Mouse (Mus musculus) WW6 (cell line): ENCODE measurements at regions not wholly inside any gene's neighbourhood (a gene's known extent, or its start where the extent isn't known, plus 50 kb on each side); places are given as distances from the start of the nearest gene placed in this dataset.

Source experiments
- DNase-seq: peaks from one replicate; pipeline ENCODE4 v3.0.0-alpha.2; 2013; ENCODE audit warnings: low read depth, low spot score

DNA sequence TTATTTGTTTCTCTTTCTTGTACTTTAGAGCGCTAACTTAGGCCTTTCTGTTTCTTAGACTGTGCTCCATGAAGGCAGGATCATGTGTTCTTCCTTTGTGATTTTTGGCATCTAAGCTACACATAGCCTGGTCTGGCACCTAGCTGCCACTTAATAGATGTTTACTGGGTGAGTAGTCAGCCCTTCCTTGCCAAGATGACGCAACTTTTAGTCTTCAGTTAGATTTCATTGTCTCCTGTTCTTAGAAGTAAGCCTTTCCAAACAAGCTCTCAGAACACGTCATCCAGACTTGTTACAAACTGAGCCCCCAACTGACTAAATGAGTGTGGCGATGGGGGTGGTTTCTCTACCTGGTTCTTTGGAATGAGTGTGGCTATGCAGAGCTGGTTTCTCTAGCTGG is 85.4 kb upstream of the Rapgef5 start:
- no peak for DNase-seq

DNA sequence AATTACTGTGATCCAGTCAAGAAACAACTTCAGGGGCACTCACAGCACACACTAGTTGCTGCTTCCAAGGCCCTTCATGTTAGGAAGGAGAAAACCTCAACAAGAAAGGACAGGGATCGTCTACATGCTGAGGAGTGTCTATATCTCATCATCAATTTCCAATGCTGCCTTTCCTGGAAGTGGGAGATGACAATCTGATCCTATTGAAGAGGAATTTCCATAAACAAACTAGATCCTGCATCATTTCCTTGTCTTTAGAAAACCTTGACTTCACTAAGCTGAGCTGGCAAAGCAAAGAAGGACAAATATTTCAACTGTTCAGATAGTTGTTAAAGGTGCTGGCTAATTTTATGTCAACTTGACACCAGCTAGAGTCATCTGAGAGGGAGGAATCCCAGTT is 83.5 kb upstream of the Rapgef5 start:
- no peak for DNase-seq

DNA sequence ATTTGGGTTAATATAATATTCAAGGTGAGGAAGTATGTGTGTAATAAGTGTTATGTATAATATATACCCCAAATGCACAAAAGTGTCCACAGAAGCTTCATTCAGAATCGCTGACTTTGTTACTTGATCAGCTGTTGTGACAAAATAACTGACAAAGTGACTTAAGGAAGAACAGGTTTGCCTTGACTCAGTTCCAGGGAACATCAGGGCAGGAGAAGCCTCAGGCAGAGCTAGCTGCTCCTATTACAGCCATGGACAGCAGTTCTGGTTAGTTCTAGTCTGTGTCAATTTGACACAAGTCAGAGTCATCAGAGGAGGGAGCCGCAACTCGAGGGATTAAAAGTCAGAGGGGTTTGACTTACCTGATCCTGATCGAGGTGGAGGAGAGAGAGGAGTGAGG is 79.3 kb upstream of the Rapgef5 start:
- DNase-seq, result no peak

DNA sequence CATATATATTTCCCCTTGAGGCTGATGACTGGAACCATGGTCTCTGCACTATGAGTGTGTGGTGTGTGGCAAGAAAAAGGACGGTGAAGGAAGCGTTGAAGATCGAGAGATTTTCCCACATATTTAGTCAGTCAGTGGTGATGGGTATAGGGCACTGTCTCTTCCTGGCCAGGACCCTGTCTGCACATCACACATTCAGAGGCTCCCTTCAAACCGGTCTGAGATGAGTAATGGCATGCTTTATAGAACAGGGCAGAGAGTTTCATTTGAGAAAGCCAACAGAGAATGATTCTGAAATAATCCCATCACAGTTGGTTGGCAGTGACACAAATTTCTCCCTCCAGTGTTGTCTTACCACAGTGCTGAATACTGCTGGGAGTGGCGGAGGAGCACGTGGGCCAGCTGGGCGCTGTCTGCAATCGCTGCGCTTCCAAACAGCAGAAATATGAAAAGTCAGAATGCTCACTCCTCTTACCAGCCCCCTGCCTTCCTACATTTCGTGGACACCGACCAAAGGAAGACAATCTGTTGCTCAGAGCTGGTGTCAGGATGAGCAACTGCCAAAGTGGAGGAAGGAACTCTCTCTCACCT is 77.2 kb upstream of the Rapgef5 start:
- DNase-seq, result no peak

DNA sequence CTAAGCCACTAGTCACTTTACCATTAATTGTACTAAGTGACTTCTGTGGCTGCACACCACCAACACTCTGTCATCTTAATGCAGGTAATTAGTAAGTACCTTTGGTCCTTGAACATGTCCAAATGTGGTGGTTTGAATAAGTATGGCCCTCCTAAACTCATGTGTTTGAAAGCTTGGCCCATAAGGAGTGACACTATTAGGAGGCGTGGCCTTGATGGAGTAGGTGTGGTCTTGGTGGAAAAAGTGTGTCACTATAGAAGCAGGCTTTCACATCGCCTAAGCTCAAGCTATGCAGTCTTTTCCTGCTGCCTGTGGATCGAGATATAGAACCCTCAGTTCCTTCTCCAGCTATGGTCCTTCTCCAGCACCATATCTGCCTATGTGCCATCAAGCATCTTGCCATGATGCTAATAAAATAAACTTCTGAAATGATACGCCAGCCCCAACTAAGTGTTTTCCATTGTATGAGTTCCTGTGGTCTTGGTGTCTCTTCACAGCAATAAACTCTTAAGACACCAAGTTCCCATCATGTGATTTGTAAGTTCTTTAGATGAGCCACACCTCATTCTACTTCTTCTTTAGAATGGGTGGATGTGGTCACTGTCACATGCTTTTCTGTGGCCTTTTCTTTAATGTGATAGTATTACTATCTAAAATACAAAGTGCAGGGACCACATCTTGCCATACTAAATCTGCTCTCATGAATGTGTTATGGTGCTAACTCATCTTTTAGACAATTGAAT is 71.9 kb upstream of the Rapgef5 start:
- DNase-seq, result no peak

DNA sequence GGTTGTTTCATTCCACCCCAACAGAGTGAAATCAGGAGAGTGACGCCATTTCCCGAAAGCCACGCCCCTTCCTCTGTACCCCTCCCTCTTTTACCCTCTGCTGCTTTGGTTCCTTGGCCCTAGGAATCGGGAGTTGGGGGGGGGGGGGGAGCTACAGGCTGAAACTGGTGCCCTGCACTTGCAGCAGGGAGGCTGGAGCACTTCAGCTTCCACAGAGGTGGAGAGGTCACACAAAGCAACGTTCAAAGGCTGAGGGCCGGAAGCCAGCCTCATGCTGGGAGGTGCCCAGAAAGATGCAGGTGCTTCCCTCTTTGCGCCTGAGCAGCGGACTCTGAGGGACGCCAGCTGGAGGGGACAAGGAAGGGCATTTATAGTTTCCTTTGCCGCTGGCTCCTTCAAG is 69.1 kb upstream of the Rapgef5 start:
- no peak for DNase-seq

DNA sequence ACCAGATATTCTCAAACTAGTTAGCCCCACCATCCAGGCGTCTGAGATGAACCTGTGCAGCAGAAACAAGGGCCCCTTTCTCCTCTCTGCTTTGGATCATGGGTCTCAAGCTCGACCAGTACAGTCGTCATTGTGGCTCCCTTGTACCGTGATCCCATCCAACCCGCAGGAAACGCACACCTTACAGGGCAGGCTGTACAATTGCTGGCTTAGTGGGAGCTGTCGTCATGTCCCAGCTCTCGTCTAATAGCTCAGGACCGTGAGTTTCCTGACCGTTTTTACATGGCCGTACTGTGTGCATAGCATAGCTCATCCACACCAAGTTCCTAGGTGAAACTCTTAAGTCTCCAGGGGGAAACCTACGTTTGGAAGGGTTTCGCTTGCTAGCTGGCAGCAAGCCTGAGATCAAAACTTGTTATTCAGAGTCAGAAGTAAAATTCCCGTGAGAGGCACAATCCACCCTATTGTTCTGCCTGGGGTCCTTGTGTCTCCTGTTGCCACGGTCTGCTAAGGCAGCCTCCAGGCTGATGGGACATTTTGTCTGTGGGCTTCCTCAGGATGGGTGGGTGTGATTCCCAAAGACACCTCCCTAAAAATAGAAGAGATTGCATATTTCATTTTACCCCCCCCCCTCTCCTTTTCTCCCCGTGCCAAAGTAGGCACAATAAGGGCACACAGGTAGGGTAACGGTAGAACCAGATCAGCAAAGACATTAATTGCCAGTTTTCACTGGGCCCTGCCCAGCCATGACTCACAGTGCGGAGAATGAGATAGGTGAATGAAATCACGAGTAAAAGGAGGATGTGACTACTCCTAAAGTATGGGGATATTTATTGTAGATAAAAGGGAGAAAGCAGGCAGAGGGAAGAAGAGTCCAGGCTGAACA is 68.2 kb upstream of the Rapgef5 start:
- no peak for DNase-seq

DNA sequence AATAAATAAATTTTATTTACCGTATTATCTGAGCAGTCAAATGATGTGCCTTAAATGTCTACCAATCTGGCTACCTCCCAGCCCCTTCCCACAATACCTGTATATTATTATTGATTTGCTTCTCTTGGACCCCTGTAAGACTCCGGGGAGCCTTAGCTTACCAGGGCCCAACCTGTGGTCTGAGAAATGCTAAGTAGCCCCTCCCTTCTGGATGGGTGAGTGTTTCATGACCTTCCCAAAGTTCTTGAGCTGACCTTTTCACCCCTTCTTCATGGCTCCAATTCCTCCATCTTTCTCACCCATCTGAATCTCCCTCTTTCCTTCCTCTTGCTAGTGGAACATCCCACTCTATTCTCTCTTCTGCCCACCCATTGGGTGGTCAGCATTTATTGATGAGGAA is 67.2 kb upstream of the Rapgef5 start:
- DNase-seq, result no peak

DNA sequence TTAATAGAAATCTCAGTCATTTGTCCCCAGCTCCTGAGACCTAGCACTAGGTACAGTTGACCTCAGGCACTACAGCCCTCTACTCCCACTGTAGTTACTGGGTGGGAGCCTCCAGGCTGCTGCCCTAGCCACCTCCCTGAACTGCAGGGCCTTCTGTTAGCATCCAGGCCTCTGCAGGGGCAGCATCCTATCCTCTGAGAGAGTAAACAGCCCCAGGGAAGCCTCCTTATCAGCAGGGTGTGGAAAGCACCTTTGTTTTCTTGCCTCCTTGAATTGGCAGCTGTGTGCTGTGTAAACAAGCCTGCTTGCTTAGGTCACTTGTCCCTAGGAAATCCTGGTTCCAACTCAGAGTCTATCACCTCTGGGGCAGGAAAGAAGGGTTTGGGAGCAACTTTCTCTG is 66.2 kb upstream of the Rapgef5 start:
- no peak for DNase-seq

DNA sequence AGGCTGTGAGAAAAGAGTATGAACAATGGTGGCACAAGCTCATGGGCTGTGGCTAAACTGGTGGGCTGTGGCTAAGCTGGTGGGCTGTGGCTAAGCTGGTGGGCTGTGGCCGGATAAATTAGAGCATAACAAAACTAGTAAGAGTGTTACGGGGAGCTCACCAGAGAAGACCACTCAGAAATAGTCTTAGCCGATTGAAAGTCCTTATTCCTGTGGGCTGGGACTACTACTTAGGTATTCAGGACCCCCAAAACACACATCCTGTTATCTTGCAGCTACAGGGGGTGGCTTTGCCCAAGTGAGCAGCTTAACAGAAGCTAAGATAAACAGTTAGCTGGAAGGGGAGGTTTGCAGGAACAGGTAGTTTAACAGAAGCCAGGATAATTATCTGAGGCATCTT is 65.4 kb upstream of the Rapgef5 start:
- DNase-seq, result no peak

DNA sequence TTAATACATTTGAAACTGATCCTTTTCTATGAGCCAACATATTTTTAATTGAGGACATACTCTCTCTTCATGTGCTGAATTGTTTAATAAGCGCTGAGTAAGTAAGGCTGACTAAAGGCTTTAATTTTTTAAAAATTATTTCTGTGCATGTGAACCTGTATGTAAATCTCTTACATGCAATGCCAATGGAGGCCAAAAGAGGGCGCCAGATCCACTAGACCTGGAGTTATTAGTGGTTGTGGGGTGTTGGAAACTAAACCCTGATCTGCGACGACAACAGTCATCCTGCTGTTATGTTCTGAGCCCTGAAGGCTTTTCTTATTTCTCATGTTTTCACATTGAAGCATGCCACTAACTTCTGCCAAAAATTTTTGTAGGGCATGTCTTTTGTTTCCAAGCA is 64.8 kb upstream of the Rapgef5 start:
- DNase-seq, result no peak

DNA sequence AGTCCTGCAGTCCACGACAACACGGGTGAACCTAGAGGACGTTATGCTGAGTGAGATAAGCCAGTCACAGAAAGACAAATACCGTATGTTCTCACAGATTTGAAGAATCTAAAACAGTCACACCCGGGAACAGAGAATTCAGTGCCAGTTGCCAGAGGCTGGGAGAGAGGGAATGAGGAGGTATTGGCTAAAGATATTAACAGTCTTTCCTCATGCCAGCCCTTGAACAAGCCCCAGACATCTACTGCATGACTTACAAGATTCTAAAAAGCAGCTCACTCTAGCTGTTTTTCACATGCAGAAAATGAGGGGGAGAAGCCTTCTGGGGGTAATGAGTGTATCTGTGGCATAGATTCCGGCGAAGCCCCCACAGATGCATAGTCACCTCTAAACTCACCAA is 60.5 kb upstream of the Rapgef5 start:
- no peak for DNase-seq

DNA sequence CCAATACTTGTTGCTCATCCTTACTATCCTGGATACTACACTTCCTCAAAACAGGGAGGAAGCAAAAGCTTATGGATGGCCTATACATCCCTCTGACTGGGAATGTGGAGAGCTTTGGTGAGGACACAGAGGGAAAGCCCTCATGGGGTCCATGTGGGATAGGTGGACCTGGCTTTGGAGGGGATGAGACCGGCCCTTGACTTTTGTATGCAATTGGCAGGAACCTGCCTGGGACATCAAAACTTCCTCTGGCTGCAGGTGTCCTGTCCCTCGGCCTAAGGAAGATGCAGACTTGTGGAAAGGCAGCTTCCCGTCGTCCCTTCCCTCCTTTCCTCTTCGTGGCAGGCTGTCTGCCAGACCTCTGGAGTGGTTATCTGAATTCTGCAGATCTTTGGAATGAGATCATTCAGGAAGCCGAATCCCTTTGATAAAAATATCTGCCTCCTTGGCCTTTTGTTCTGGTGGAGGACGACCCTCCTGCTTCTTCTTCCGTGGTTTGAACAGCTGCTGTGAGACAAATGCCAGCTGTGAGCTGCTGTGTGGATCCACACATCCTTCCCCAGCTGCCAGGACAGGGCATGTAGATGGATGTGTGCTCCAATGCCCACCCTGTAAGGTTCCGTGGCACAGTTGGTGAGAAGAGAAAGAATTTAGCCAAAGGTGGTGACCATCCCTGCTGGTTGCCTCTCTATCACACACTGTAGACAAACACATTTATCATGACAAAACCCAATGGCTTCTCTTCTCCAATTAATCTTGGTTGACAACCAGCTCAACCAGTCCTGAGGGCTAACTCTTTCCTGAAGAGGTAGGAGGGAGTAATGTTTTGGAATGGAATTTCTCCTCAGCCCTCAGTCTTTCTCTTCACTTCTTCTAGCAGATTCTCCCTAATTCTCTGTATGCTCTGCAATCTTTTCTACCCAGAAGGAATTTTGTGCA is 57.9 kb upstream of the Rapgef5 start:
- no peak for DNase-seq

DNA sequence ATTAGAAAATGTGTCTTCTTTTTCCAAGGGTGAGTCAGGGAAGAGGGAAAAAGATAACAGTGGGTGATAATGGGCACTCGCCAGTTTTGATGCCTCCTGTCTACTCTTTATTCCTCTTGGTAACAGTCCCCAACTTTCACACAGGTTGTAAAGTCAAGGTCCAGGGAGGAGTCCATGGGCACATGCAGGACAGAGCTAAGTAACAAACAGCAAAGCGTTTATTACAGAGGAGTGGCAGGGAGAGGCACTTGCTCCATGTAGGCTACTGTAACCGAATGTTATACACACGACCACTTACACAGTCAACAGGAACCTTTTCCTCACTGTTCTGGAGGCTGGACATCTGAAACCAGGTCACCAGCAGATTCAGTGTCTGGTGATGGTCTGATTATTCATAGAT is 56.7 kb upstream of the Rapgef5 start:
- DNase-seq, result no peak

DNA sequence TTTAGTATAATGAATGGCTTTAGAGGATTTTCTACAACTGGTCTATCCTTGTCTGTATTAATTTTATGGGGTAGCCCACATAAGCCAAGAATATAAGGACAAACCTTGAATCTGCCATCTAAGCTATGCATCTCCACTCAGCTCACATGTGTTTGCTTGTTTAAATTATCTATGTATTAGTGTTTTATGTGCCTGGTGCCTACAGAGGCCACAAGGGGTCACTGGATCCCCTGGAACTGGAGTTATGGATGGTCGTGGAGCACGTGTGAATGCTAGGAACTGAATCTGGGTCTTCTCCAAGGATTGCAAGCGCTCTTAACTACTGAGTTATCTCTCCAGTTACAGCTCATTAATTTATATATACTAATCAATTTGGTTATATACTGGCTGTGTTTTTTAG is 51.1 kb upstream of the Rapgef5 start:
- no peak for DNase-seq

DNA sequence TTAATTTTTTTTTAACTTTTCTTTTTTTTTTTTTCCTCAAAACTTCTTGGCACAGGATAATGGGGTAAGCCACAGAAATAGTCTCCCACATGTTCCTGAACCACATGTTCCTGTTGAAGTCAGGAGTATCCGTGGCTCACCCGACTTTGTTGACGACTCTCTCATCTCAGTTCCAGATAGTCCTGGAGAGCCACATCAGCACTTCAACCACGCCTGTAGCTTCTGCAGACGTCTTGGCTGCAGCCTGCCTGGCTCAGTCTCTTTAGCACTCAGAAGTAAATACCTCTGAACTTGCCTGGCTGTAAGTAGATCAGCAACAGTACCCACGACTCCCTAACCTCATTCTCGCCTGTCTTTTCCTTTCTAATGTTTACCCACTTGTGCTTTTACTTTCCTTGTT is 50.3 kb upstream of the Rapgef5 start:
- no peak for DNase-seq
